Mouse (Mus musculus): ENCODE measurements around the gene Ptprn2.

Gene Ptprn2

GRCm38 (mm10) chr12:117287456-117287855 lies 801.9 kb downstream of the Ptprn2 start:
- 32% methylated on average over 2 of the region's 2 CpGs for WGBS

GRCm38 (mm10) chr12:117291943-117292342 lies 806.4 kb downstream of the Ptprn2 start:
- 40% methylated on average over 3 of the region's 3 CpGs for WGBS

- 60% methylated on average over 2 of the region's 2 CpGs for WGBS
Observed at GRCm38 (mm10) chr12:117296792-117297191, 811.3 kb downstream of the Ptprn2 start.

GRCm38 (mm10) chr12:117299084-117299483 lies 813.6 kb downstream of the Ptprn2 start:
- WGBS: 91% methylated on average over 3 of the region's 3 CpGs

GRCm38 (mm10) chr12:117304751-117305624 lies 819.5 kb downstream of the Ptprn2 start:
- 81% methylated on average over 17 of the region's 17 CpGs for WGBS

- 80% methylated on average over 5 of the region's 5 CpGs for WGBS
Observed at GRCm38 (mm10) chr12:117305625-117306105, 820.1 kb downstream of the Ptprn2 start.

GRCm38 (mm10) chr12:117312079-117312478 lies 826.6 kb downstream of the Ptprn2 start:
- 27% methylated on average over 6 of the region's 6 CpGs for WGBS

GRCm38 (mm10) chr12:117314987-117315386 lies 829.5 kb downstream of the Ptprn2 start:
- 56% methylated on average over 2 of the region's 2 CpGs for WGBS

GRCm38 (mm10) chr12:117315661-117316060 lies 830.1 kb downstream of the Ptprn2 start:
- WGBS: 91% methylated on average over 3 of the region's 3 CpGs

- WGBS: 87% methylated on average over 3 of the region's 3 CpGs
Observed at GRCm38 (mm10) chr12:117318229-117318628, 832.7 kb downstream of the Ptprn2 start.

- WGBS: 83% methylated on average over 3 of the region's 3 CpGs
Observed at GRCm38 (mm10) chr12:117323017-117323416, 837.5 kb downstream of the Ptprn2 start.

All from cerebral cortex, adult 2 months (tissue).